Mouse (Mus musculus) CH12.LX (cell line): ENCODE results near the gene Suz12. TPM values are rescaled to one million over a fixed set of nuclear protein-coding genes. Genes with fewer than 3 reads are reported as not detected.
A peak's percentile ranks its signal among the peaks of the same experiment; 100 is the strongest.
"Not testable (repeated sequence)": the region's sequence is repeated elsewhere in the genome, so short reads cannot be mapped to it uniquely, and the experiment has no call there.

Experiments used
- DNase-seq: peaks from one replicate; pipeline ENCODE4 v3.0.0-alpha.2; 2013; ENCODE audit errors: extremely low read depth
- H3K27ac ChIP-seq: 2 replicates; pipeline ENCODE4 v1.5.1; 2012; ENCODE audit warnings: low read depth, mild to moderate bottlenecking, control low read depth, moderate library complexity; ENCODE audit not compliant: insufficient read depth
- H3K27me3 ChIP-seq: replicated peaks from 2 replicates; pipeline ENCODE3; 2012; ENCODE audit warnings: inconsistent platforms
- H3K36me3 ChIP-seq, 2 experiments: replicated peaks in 1 of 2; 2 replicates each; pipeline versions ENCODE3 to v1.6.1; 2012; ENCODE audit warnings: inconsistent platforms in 1 of 2, low read length in 1 of 2, mild to moderate bottlenecking in 1 of 2, mixed read lengths in 1 of 2, moderate library complexity in 1 of 2; ENCODE audit not compliant: control insufficient read depth in 1 of 2, insufficient read depth in 1 of 2
- H3K4me1 ChIP-seq, 2 experiments: 2 replicates each; pipeline ENCODE4 v1.6.1; 2012; ENCODE audit warnings: inconsistent platforms in 1 of 2, moderate library complexity in 1 of 2; ENCODE audit not compliant: insufficient read depth in 2 of 2, control insufficient read depth in 1 of 2
- H3K4me2 ChIP-seq: 2 replicates; pipeline ENCODE4 v1.6.1; 2012; ENCODE audit warnings: low read depth, mild to moderate bottlenecking, control low read depth; ENCODE audit not compliant: poor library complexity, insufficient read depth, severe bottlenecking
- H3K4me3 ChIP-seq, 3 experiments: fragments of 150-350 bp in 1 of 3; sonication (generic) in 1 of 3; replicated peaks in 1 of 3; 2 replicates each; pipeline versions ENCODE3 to v1.5.1; 2011 to 2012; ENCODE audit warnings: low read depth in 2 of 3, low read length in 2 of 3, mild to moderate bottlenecking in 2 of 3, moderate library complexity in 2 of 3, control low read depth in 1 of 3, improper control_type of control experiment in 1 of 3, inconsistent platforms in 1 of 3, mixed read lengths in 1 of 3; ENCODE audit not compliant: poor library complexity in 1 of 3
- H3K79me2 ChIP-seq: replicated peaks from 2 replicates; pipeline ENCODE4 v1.6.1; 2012; ENCODE audit warnings: mild to moderate bottlenecking, moderate library complexity; ENCODE audit not compliant: control insufficient read depth, poor library complexity, insufficient read depth, severe bottlenecking; ENCODE audit errors: extremely low read depth
- H3K9ac ChIP-seq: 2 replicates; pipeline ENCODE4 v1.6.1; 2012; ENCODE audit warnings: low read depth, mild to moderate bottlenecking, control low read depth, moderate library complexity; ENCODE audit not compliant: insufficient read depth
- H3K9me3 ChIP-seq: replicated peaks from 2 replicates; pipeline ENCODE3; 2012; ENCODE audit warnings: low read length, inconsistent platforms, mixed read lengths
- BHLHE40 ChIP-seq: IDR thresholded peaks from 2 replicates; pipeline ENCODE4 v1.6.1; 2011; ENCODE audit warnings: mild to moderate bottlenecking, low read depth, low read length, improper control_type of control experiment
- CHD1 ChIP-seq: IDR thresholded peaks from 2 replicates; pipeline ENCODE4 v1.6.1; 2012; ENCODE audit warnings: low read depth, low read length, improper control_type of control experiment, inconsistent platforms
- CTCF ChIP-seq, 2 experiments: IDR thresholded peaks in 1 of 2; conservative IDR thresholded peaks in 1 of 2; 2 replicates each; pipeline ENCODE4 v1.5.1; 2011 to 2012; ENCODE audit warnings: low read depth in 2 of 2, low read length in 2 of 2, improper control_type of control experiment in 1 of 2, inconsistent platforms in 1 of 2, mild to moderate bottlenecking in 1 of 2, moderate library complexity in 1 of 2
- JUND ChIP-seq: conservative IDR thresholded peaks from 2 replicates; pipeline ENCODE4 v1.6.1; 2011; ENCODE audit warnings: low read depth, low read length, improper control_type of control experiment
- MXI1 ChIP-seq: IDR thresholded peaks from 2 replicates; pipeline ENCODE4 v1.6.1; 2011; ENCODE audit warnings: mild to moderate bottlenecking, low read depth, low read length, improper control_type of control experiment
- MYC ChIP-seq: IDR thresholded peaks from 2 replicates; pipeline ENCODE4 v1.6.1; 2011; ENCODE audit warnings: low read depth, mild to moderate bottlenecking, improper control_type of control experiment, low read length
- PAX5 ChIP-seq: IDR thresholded peaks from 2 replicates; pipeline ENCODE4 v1.6.1; 2012; ENCODE audit warnings: low read length, inconsistent platforms, mixed read lengths
- POLR2A ChIP-seq: IDR thresholded peaks from 2 replicates; pipeline ENCODE4 v1.6.1; 2011; ENCODE audit warnings: low read depth, mild to moderate bottlenecking, improper control_type of control experiment, low read length
- POLR2AphosphoS2 ChIP-seq: IDR thresholded peaks from 2 replicates; pipeline ENCODE4 v1.6.1; 2011; ENCODE audit warnings: low read depth, low read length, improper control_type of control experiment
- SIN3A ChIP-seq: IDR thresholded peaks from 2 replicates; pipeline ENCODE4 v1.6.1; 2012; ENCODE audit warnings: low read length, improper control_type of control experiment, inconsistent platforms
- TBP ChIP-seq: conservative IDR thresholded peaks from 2 replicates; pipeline ENCODE4 v1.6.1; 2011; ENCODE audit warnings: low read depth, low read length, improper control_type of control experiment
- ZMIZ1 ChIP-seq: IDR thresholded peaks from 2 replicates; pipeline ENCODE4 v1.6.1; 2012; ENCODE audit warnings: low read depth, mild to moderate bottlenecking, inconsistent platforms, low read length, improper control_type of control experiment
- ZNF384 ChIP-seq: IDR thresholded peaks from 2 replicates; pipeline ENCODE4 v1.6.1; 2012; ENCODE audit warnings: low read depth, low read length, improper control_type of control experiment, inconsistent platforms
- dilution Hi-C: fragments of 300-500 bp; cut with MboI; formaldehyde crosslinking; loops from 2 replicates; pipeline ENCODE4 v1.14.3; 2020; ENCODE audit warnings: low sequenced_read_pairs; ENCODE audit not compliant: extremely low pct_unique_long_range_greater_than_20kb, extremely low pct_ligation_motif_present
- in situ Hi-C: fragments of 300-500 bp; cut with MboI; formaldehyde crosslinking; loops from 3 replicates; pipeline ENCODE4 v1.14.3; 2019; ENCODE audit warnings: low sequenced_read_pairs, low pct_ligation_motif_present, low pct_unique_long_range_greater_than_20kb, mixed read lengths
- polyA plus RNA-seq: library from polyadenylated mRNA; unstranded; fragments of >175 nt; gene quantifications from 2 replicates; pipeline ENCODE4 v1.2.1, GENCODE M21; 2012; ENCODE audit warnings: low read depth; ENCODE audit not compliant: insufficient read length
- total RNA-seq, 2 experiments: library from RNA; depleted of rRNA; stranded (reverse); fragments of 300-350 nt in 1 of 2; fragments of >200 nt in 1 of 2; gene quantifications; 2 replicates each; pipeline ENCODE4 v1.2.3; 2012 to 2014

Suz12 gene
- total and polyA plus RNA-seq, 3 experiments, result 56.7 to 160 (median 124) TPM

DNA sequence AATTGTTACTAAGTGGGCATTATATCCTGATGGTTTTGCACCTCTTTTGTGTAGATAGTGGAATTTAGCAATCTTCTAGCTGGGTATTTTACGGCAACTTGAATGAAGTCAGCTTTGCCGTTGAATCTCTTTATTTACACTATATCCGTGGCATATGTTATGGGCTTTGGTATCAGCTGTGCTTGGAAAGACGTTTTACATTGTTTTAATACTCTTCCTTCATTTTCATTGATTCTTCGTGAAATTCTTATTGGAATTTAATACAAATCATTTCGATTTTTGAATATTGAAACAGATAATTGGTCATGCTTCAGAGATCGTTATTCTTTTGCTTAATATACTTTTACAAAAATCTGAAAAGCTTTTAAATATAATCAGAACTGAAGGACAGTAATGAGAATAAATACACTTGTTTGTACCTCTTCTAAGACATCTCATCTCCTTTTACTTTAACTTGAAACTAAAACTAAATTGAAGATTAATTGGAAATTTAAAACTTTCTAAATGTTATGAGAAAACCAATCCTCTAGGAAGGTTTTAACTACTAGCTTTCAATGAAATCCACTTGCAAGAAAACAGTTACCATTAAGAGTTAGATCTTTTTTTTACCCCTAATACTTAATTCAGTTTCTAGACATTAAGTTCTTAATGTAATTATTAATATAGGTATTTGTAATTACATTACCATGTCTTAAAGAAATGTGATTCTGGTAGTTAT, 1.5 kb downstream of the Suz12 start:
- no peak overlapping the region for H3K27ac ChIP-seq
- H3K9ac ChIP-seq, result peak overlapping the region; percentile 96
- H3K4me3 ChIP-seq, result peak overlapping the region; percentile 68 to 99 (median 83)
- no peaks in the 10 kb centered on the region for H3K9me3 ChIP-seq
- dilution Hi-C loops, result no loop called here
- peaks cover 3 to 30% of the 10 kb centered on the region in 2 experiments for H3K36me3 ChIP-seq
- in situ Hi-C loops, result no loop called here
- peaks cover 0 to 17% of the 10 kb centered on the region in 2 experiments; a peak in 2 of 4 replicates for H3K4me1 ChIP-seq
- H3K79me2 ChIP-seq, result peaks cover 42% of the 10 kb centered on the region
- TF ChIP-seq BHLHE40, result no peak
- peak; percentile 40; the same call in 1 of the 2 replicates for TF ChIP-seq MYC
- no peak for TF ChIP-seq ZMIZ1
- TF ChIP-seq JUND, result 0 out of 2 replicates have a peak, but pooled peaks have one; percentile 18
- peak; percentile 95; the same call in 1 of the 2 replicates for TF ChIP-seq CHD1
- H3K27me3 ChIP-seq, result no peaks in the 10 kb centered on the region
- DNase-seq, result no peak
- H3K4me2 ChIP-seq, result peak overlapping the region; percentile 42; the same call in 1 of the 2 replicates

DNA sequence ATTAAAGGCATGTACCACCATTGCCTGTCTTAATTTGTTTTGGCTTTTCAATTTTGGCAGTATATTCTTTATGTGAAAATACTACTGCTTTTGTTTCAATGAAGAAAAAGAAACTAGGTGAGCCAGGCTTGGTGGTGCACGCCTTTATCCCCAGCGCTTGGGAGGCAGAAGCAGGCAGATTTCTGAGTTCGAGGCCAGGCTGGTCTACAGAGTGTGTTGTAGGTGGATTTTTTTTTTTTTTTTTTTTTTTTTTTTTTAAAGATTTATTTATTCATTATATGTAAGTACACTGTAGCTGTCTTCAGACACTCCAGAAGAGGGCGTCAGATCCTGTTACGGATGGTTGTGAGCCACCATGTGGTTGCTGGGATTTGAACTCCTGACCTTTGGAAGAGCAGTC, 23.6 kb downstream of the Suz12 start:
- H3K4me2 ChIP-seq, dilution Hi-C loops, H3K79me2 ChIP-seq, DNase-seq, in situ Hi-C loops, H3K4me1 ChIP-seq, H3K27me3 ChIP-seq, H3K9ac ChIP-seq, H3K9me3 ChIP-seq, H3K4me3 ChIP-seq, H3K27ac ChIP-seq: not testable (repeated sequence)
- TF ChIP-seq ZNF384, result peak; percentile 18; the same call in 1 of the 2 replicates
- H3K36me3 ChIP-seq, result peaks cover 52 to 95% of the 10 kb centered on the region in 2 experiments

DNA sequence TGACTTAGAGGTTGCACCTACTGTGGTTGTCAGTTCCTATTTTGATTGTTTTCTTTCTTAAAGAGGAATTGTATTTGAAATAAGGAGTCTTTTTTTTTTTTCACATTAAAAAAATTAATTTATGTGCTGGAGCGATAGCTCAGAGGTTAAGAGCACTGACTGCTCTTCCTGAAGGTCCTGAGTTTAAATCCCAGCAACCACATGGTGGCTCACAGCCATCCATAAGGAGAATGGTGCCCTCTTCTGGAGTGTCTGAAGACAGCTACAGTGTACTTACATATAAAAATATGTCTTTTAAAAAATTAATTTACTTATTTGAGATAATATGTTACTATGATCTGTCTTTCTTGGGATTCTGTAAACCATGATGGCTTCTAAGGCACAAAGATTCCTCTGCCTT, 26.9 kb downstream of the Suz12 start:
- Histone ChIP-seq H3K36me3 (peaks cover 47 to 94% of the 10 kb centered on the region in 2 experiments), H3K79me2 (peaks cover 11% of the 10 kb centered on the region), H3K9me3 (no peaks in the 10 kb centered on the region), H3K4me3 (no peak overlapping the region), H3K9ac (no peak overlapping the region), H3K4me2 (no peak overlapping the region), H3K27me3 (no peaks in the 10 kb centered on the region), H3K4me1 (no peaks in the 10 kb centered on the region), H3K27ac (no peak overlapping the region; the same call in 1 of the 2 replicates)
- in situ Hi-C loops (no loop called here), dilution Hi-C loops (no loop called here)
- TF ChIP-seq TBP (no peak), PAX5 (no peak), MXI1 (no peak), POLR2A (0 out of 2 replicates have a peak, but pooled peaks have one; percentile 8), ZMIZ1 (peak; percentile 19; the same call in 1 of the 2 replicates), MYC (peak; percentile 64; the same call in 1 of the 2 replicates), CTCF (conservative IDR thresholded peaks at IDR 0.05 in 1 of 2, IDR thresholded peaks at IDR 0.05 in 1 of 2; ENCODE audit: low read depth in 2 of 2, low read length in 2 of 2) (peak in 1 of 2 experiments; percentile 53; a peak in 2 of 4 replicates), SIN3A (0 out of 2 replicates have a peak, but pooled peaks have one; percentile 24), POLR2AphosphoS2 (no peak)
- no peak for DNase-seq
